Mouse (Mus musculus) liver, embryonic 13.5 days (tissue): ENCODE results near the gene Nagk. TPM values are rescaled to one million over a fixed set of nuclear protein-coding genes. Genes with fewer than 3 reads are reported as not detected.

Experiments
- ATAC-seq: fragments of 200-750 bp; cut with Nextera tagmentation; 2 replicates; pipeline ENCODE4 v1.8.0; 2017; ENCODE audit warnings: low read depth, mild to moderate bottlenecking, moderate number of reproducible peaks, moderate library complexity
- DNase-seq: peaks from one replicate; pipeline ENCODE4 v3.0.0; 2022
- H3K27ac ChIP-seq: fragments of 300-500 bp; sonication (generic); 2 replicates; pipeline ENCODE4 v1.5.1; 2015; ENCODE audit warnings: moderate library complexity, mild to moderate bottlenecking, inconsistent platforms
- H3K27me3 ChIP-seq: fragments of 300-500 bp; sonication (generic); 2 replicates; pipeline ENCODE4 v1.6.1; 2015; ENCODE audit warnings: mild to moderate bottlenecking, inconsistent platforms
- H3K36me3 ChIP-seq: fragments of 300-500 bp; sonication (generic); 2 replicates; pipeline ENCODE4 v1.6.1; 2015; ENCODE audit warnings: mild to moderate bottlenecking, inconsistent platforms
- H3K4me1 ChIP-seq: fragments of 300-500 bp; sonication (generic); replicated peaks from 2 replicates; pipeline ENCODE4 v1.6.1; 2015; ENCODE audit warnings: inconsistent platforms
- H3K4me2 ChIP-seq: fragments of 300-500 bp; sonication (generic); 2 replicates; pipeline ENCODE4 v1.6.1; 2015; ENCODE audit warnings: inconsistent platforms, mild to moderate bottlenecking, moderate library complexity
- H3K4me3 ChIP-seq: fragments of 300-500 bp; sonication (generic); replicated peaks from 2 replicates; pipeline ENCODE4 v1.5.1; 2015; ENCODE audit warnings: mild to moderate bottlenecking, inconsistent platforms
- H3K9ac ChIP-seq: fragments of 300-500 bp; sonication (generic); 2 replicates; pipeline ENCODE4 v1.6.1; 2015; ENCODE audit warnings: mild to moderate bottlenecking, inconsistent platforms
- H3K9me3 ChIP-seq: fragments of 300-500 bp; sonication (generic); replicated peaks from 2 replicates; pipeline ENCODE4 v1.6.1; 2016; ENCODE audit warnings: inconsistent platforms
- WGBS: fragments of 180-500 bp; shearing (Covaris S2); methylation state at CpG from one replicate; pipeline ENCODE4 v1.1.7; 2015; ENCODE audit not compliant: insufficient replicate concordance; 5-methylcytosine and 5-hydroxymethylcytosine counted together
- polyA plus RNA-seq: library from polyadenylated mRNA; unstranded; fragments of >200 nt; fragmentation: Nextera tagmentation; extraction: Ambion mirVana; gene quantifications from 2 replicates; pipeline ENCODE4 v1.2.1, GENCODE M21; 2015

Nagk gene
- polyA plus RNA-seq, 1 experiment from 2014 or later, result 13.4 TPM

GRCm38 (mm10) chr6:83846141-83846540, 51.4 kb downstream of the Nagk start:
- Histone ChIP-seq H3K4me1 (no peaks in the 10 kb centered on the region), H3K4me2 (no peak overlapping the region), H3K36me3 (no peaks in the 10 kb centered on the region), H3K27me3 (no peaks in the 10 kb centered on the region), H3K9me3 (no peaks in the 10 kb centered on the region), H3K4me3 (no peak overlapping the region), H3K27ac (no peak overlapping the region), H3K9ac (no peak overlapping the region)
- ATAC-seq (no peak), DNase-seq (no peak)
- 76% methylated on average over 2 of the region's 2 CpGs for WGBS

DNA sequence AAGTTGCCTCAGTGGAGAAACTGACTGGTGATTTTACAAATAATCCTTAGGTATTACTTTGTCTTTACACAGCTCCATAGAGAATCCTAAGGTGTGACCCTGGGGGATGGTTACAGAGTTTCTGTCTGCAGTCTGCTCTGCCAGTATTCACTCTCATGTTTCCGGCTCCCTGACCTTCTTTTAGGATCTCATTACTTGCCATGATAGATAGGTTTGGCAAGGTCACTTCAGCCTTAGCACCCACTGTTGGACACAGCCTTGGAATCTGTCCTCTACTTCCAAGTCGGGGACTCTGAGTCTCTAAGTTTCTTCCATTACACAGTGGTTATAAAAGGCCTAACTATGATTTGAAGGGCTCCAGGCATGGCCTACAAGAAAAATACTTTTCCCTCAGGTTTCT, 54.7 kb downstream of the Nagk start:
- no peak overlapping the region for H3K9ac ChIP-seq
- H3K4me1 ChIP-seq, result no peaks in the 10 kb centered on the region
- H3K27me3 ChIP-seq, result no peaks in the 10 kb centered on the region
- no peak overlapping the region for H3K27ac ChIP-seq
- H3K36me3 ChIP-seq, result no peaks in the 10 kb centered on the region
- no peak overlapping the region for H3K4me3 ChIP-seq
- no peak for DNase-seq
- no peak overlapping the region for H3K4me2 ChIP-seq
- no peaks in the 10 kb centered on the region for H3K9me3 ChIP-seq
- ATAC-seq, result no peak
- WGBS, result 67% methylated on average over 2 of the region's 2 CpGs

Other genes with a start within 250 kb of the Nagk start
- 10.8 and 14.1 TPM in 2 replicates for gene Stambp, start 222.3 kb upstream of the Nagk start, polyA plus RNA-seq
- 3.1 and 3.7 TPM in 2 replicates for gene Clec4f, start 138.8 kb upstream of the Nagk start, polyA plus RNA-seq
- gene Cd207, start 117.1 kb upstream of the Nagk start, polyA plus RNA-seq, result 0.15 and 0.28 TPM in 2 replicates
- not detected in 2 replicates for gene Vax2, start 83.7 kb upstream of the Nagk start, polyA plus RNA-seq
- not detected in 2 replicates for gene Atp6v1b1, start 52.0 kb upstream of the Nagk start, polyA plus RNA-seq
- gene Ankrd53, start 32.3 kb upstream of the Nagk start, polyA plus RNA-seq, result not detected in 2 replicates
- 50.1 and 57.5 TPM in 2 replicates for gene Tex261, start 19.2 kb upstream of the Nagk start, polyA plus RNA-seq
- 3.7 and 3.9 TPM in 2 replicates for gene Paip2b, start 36.8 kb downstream of the Nagk start, polyA plus RNA-seq
- 16.7 and 22.3 TPM in 2 replicates for gene Zfp638, start 72.1 kb downstream of the Nagk start, polyA plus RNA-seq
- gene Dysf, start 213.6 kb downstream of the Nagk start, polyA plus RNA-seq, result 1.0 and 1.9 TPM in 2 replicates